Mouse (Mus musculus): ENCODE results near the gene Ttll13.

The Ttll13 gene

GRCm38 (mm10) chr7:80246148-80246721 lies at the start of gene Ttll13:
TSS of gene Ttll13 (plus strand) at chr7:80246376.
- peak; percentile 98 for DNase-seq

- no peak for DNase-seq
Observed at GRCm38 (mm10) chr7:80197371-80197770, 48.8 kb upstream of the Ttll13 start.

- peak; percentile 72 for DNase-seq
Observed at GRCm38 (mm10) chr7:80197941-80198778, 48.0 kb upstream of the Ttll13 start.

- no peak for DNase-seq
Observed at GRCm38 (mm10) chr7:80198863-80199262, 47.3 kb upstream of the Ttll13 start.

- DNase-seq: no peak
Observed at GRCm38 (mm10) chr7:80199286-80199685, 46.9 kb upstream of the Ttll13 start.

GRCm38 (mm10) chr7:80199851-80200587 lies 46.2 kb upstream of the Ttll13 start:
- no peak for DNase-seq

GRCm38 (mm10) chr7:80200588-80200945 lies 45.6 kb upstream of the Ttll13 start:
- no peak for DNase-seq

GRCm38 (mm10) chr7:80200963-80201539 lies 45.1 kb upstream of the Ttll13 start:
- no peak for DNase-seq

GRCm38 (mm10) chr7:80201888-80202540 lies 44.2 kb upstream of the Ttll13 start:
- no peak for DNase-seq

- DNase-seq: no peak
Observed at GRCm38 (mm10) chr7:80202961-80203360, 43.2 kb upstream of the Ttll13 start.

GRCm38 (mm10) chr7:80203638-80204096 lies 42.5 kb upstream of the Ttll13 start:
- no peak for DNase-seq

GRCm38 (mm10) chr7:80204362-80204761 lies 41.8 kb upstream of the Ttll13 start:
- no peak for DNase-seq

- DNase-seq: no peak
Observed at GRCm38 (mm10) chr7:80204961-80205360, 41.2 kb upstream of the Ttll13 start.

GRCm38 (mm10) chr7:80205705-80206589 lies 40.2 kb upstream of the Ttll13 start:
- DNase-seq: no peak

- no peak for DNase-seq
Observed at GRCm38 (mm10) chr7:80207314-80207731, 38.9 kb upstream of the Ttll13 start.

GRCm38 (mm10) chr7:80208026-80208642 lies 38.0 kb upstream of the Ttll13 start:
- no peak for DNase-seq

- no peak for DNase-seq
Observed at GRCm38 (mm10) chr7:80208738-80209430, 37.3 kb upstream of the Ttll13 start.

- DNase-seq: no peak
Observed at GRCm38 (mm10) chr7:80209669-80210068, 36.5 kb upstream of the Ttll13 start.

GRCm38 (mm10) chr7:80210982-80211381 lies 35.2 kb upstream of the Ttll13 start:
- DNase-seq: no peak

GRCm38 (mm10) chr7:80213604-80214003 lies 32.6 kb upstream of the Ttll13 start:
- no peak for DNase-seq

- DNase-seq: no peak
Observed at GRCm38 (mm10) chr7:80214459-80214858, 31.7 kb upstream of the Ttll13 start.
